Mouse (Mus musculus) hindbrain, embryonic 12.5 days (tissue): ENCODE measurements around the gene Ankrd24. TPM values are rescaled to one million over a fixed set of nuclear protein-coding genes. Genes with fewer than 3 reads are reported as not detected.

Source experiments
- ATAC-seq: fragments of 200-750 bp; cut with Nextera tagmentation; 2 replicates; pipeline ENCODE4 v1.8.0; 2017; ENCODE audit warnings: moderate TSS enrichment; ENCODE audit not compliant: low FRiP score
- H3K27ac ChIP-seq: fragments of 300-500 bp; sonication (generic); 2 replicates; pipeline ENCODE4 v1.5.1; 2016; ENCODE audit warnings: mild to moderate bottlenecking
- H3K27me3 ChIP-seq: fragments of 300-500 bp; sonication (generic); 2 replicates; pipeline ENCODE4 v1.6.1; 2016; ENCODE audit warnings: mild to moderate bottlenecking
- H3K36me3 ChIP-seq: fragments of 300-500 bp; sonication (generic); 2 replicates; pipeline ENCODE4 v1.6.1; 2016; ENCODE audit warnings: mild to moderate bottlenecking
- H3K4me1 ChIP-seq: fragments of 300-500 bp; sonication (generic); 2 replicates; pipeline ENCODE4 v1.6.1; 2016
- H3K4me2 ChIP-seq: fragments of 300-500 bp; sonication (generic); replicated peaks from 2 replicates; pipeline ENCODE4 v1.6.1; 2016; ENCODE audit warnings: mild to moderate bottlenecking
- H3K4me3 ChIP-seq: fragments of 300-500 bp; sonication (generic); 2 replicates; pipeline ENCODE4 v1.5.1; 2016; ENCODE audit warnings: mild to moderate bottlenecking
- H3K9ac ChIP-seq: fragments of 300-500 bp; sonication (generic); 2 replicates; pipeline ENCODE4 v1.6.1; 2016; ENCODE audit warnings: mild to moderate bottlenecking, moderate library complexity
- H3K9me3 ChIP-seq: fragments of 300-500 bp; sonication (generic); replicated peaks from 2 replicates; pipeline ENCODE4 v1.6.1; 2016; ENCODE audit warnings: mild to moderate bottlenecking
- WGBS: fragments of 180-500 bp; shearing (Covaris S2); methylation state at CpG from one replicate; pipeline ENCODE4 v1.1.7; 2016; 5-methylcytosine and 5-hydroxymethylcytosine counted together
- polyA plus RNA-seq: library from polyadenylated mRNA; unstranded; fragments of >200 nt; fragmentation: Nextera tagmentation; extraction: Ambion mirVana; gene quantifications from 2 replicates; pipeline ENCODE4 v1.2.1, GENCODE M21; 2016

Gene Ankrd24
- 8.6 and 10.5 TPM in 2 replicates for polyA plus RNA-seq

DNA sequence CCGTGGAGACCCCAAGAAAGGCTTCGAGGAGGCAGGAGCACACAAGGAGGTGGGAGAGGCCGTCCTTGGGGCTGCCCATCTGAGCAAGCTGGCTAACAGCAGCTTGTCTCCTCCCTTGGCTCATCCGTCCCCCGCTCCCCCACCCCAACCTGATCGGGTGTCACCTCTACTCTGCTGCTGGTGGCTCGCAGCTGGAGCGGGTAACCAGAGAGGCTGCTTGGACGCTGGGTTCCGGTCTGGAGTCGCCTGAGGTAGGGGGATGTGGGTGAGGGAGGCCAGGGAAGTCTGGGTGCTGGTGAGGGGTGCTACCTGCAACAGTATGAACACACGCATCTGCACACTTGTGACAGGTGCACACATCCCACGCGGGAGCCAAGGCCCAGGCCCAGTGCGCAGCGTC lies at the start of gene Ankrd24:
Ankrd24 (plus strand) TSS at position 151 of the 400 bp plus-strand sequence.
- peak within 1 kb of the TSS; percentile 76 for H3K4me2 ChIP-seq
- ATAC-seq, result peak; percentile 9; the same call in 1 of the 2 replicates
- H3K9me3 ChIP-seq, result no peaks in the 10 kb centered on the region
- H3K4me1 ChIP-seq, result peaks cover 22% of the 10 kb centered on the region
- H3K27me3 ChIP-seq, result peaks cover 6% of the 10 kb centered on the region; the same call in 1 of the 2 replicates
- peak within 1 kb of the TSS; percentile 92 for H3K27ac ChIP-seq
- H3K4me3 ChIP-seq, result peak within 1 kb of the TSS; percentile 69
- 81% methylated on average over 16 of the region's 16 CpGs for WGBS
- H3K9ac ChIP-seq, result peak within 1 kb of the TSS; percentile 86
- peaks cover 27% of the 10 kb centered on the region for H3K36me3 ChIP-seq

- peaks cover 85% of the 10 kb centered on the region for H3K27me3 ChIP-seq
- no peak overlapping the region for H3K4me3 ChIP-seq
- H3K9ac ChIP-seq, result peak overlapping the region; percentile 32
- ATAC-seq, result no peak
- H3K36me3 ChIP-seq, result no peaks in the 10 kb centered on the region
- no peak overlapping the region for H3K27ac ChIP-seq
- H3K9me3 ChIP-seq, result no peaks in the 10 kb centered on the region
- WGBS, result 73% methylated on average over 4 of the region's 4 CpGs
- H3K4me1 ChIP-seq, result peaks cover 42% of the 10 kb centered on the region
- no peak overlapping the region for H3K4me2 ChIP-seq
Measured at GRCm38 (mm10) chr10:81579967-81580366, 48.4 kb upstream of the Ankrd24 start.

GRCm38 (mm10) chr10:81580441-81581070 lies 47.8 kb upstream of the Ankrd24 start:
- no peak for ATAC-seq
- Histone ChIP-seq H3K4me1 (peaks cover 36% of the 10 kb centered on the region), H3K27ac (no peak overlapping the region), H3K9me3 (no peaks in the 10 kb centered on the region), H3K9ac (peak overlapping the region; percentile 32), H3K4me3 (no peak overlapping the region), H3K36me3 (no peaks in the 10 kb centered on the region), H3K27me3 (peaks cover 83% of the 10 kb centered on the region), H3K4me2 (no peak overlapping the region)
- 55% methylated on average over 24 of the region's 25 CpGs for WGBS

DNA sequence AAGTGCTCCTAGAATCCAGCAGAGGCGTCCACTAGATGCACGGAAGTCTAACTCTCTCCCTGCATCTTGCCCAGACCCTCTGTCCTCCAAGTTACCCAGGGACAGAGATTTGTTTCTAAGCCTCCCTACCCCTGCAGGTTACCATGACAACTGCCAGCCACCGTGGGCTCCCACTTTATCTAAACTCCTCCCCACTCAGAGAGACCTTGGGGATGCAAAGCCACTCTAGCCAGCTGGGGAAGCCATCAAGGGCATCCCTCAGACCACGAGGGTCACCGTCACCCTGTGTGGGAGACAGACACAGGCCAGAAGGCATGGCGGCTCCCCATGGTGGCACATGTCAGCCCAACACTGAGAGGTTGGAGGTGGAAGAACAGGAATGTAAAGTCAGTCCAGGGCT lies 45.0 kb upstream of the Ankrd24 start:
- Histone ChIP-seq H3K4me2 (no peak overlapping the region), H3K27me3 (peaks cover 79% of the 10 kb centered on the region), H3K9ac (no peak overlapping the region), H3K4me3 (no peak overlapping the region), H3K27ac (no peak overlapping the region), H3K4me1 (peaks cover 29% of the 10 kb centered on the region), H3K9me3 (no peaks in the 10 kb centered on the region), H3K36me3 (peaks cover 6% of the 10 kb centered on the region; the same call in 1 of the 2 replicates)
- WGBS, result 39% methylated on average over 6 of the region's 6 CpGs
- no peak for ATAC-seq

GRCm38 (mm10) chr10:81588739-81589138 lies 39.6 kb upstream of the Ankrd24 start:
- H3K27ac ChIP-seq, result no peak overlapping the region
- no peaks in the 10 kb centered on the region for H3K4me1 ChIP-seq
- peaks cover 6% of the 10 kb centered on the region; the same call in 1 of the 2 replicates for H3K36me3 ChIP-seq
- no peaks in the 10 kb centered on the region for H3K9me3 ChIP-seq
- no peak overlapping the region for H3K9ac ChIP-seq
- WGBS, result 61% methylated on average over 7 of the region's 7 CpGs
- H3K4me2 ChIP-seq, result no peak overlapping the region
- H3K4me3 ChIP-seq, result no peak overlapping the region
- H3K27me3 ChIP-seq, result peaks cover 76% of the 10 kb centered on the region
- ATAC-seq, result no peak

- H3K4me3 ChIP-seq, result no peak overlapping the region
- H3K27ac ChIP-seq, result no peak overlapping the region
- H3K27me3 ChIP-seq, result peaks cover 86% of the 10 kb centered on the region
- H3K4me2 ChIP-seq, result no peak overlapping the region
- no peak overlapping the region for H3K9ac ChIP-seq
- H3K36me3 ChIP-seq, result peaks cover 6% of the 10 kb centered on the region; the same call in 1 of the 2 replicates
- WGBS, result 75% methylated on average over 9 of the region's 9 CpGs
- no peak for ATAC-seq
- H3K4me1 ChIP-seq, result peaks cover 19% of the 10 kb centered on the region
- H3K9me3 ChIP-seq, result no peaks in the 10 kb centered on the region
Measured at GRCm38 (mm10) chr10:81591846-81592245, 36.5 kb upstream of the Ankrd24 start.

- peaks cover 27% of the 10 kb centered on the region for H3K4me1 ChIP-seq
- 83% methylated on average over 7 of the region's 7 CpGs for WGBS
- H3K4me2 ChIP-seq, result no peak overlapping the region
- peaks cover 3% of the 10 kb centered on the region; the same call in 1 of the 2 replicates for H3K36me3 ChIP-seq
- H3K4me3 ChIP-seq, result no peak overlapping the region
- H3K27ac ChIP-seq, result no peak overlapping the region
- ATAC-seq, result no peak
- H3K27me3 ChIP-seq, result peaks cover 86% of the 10 kb centered on the region
- H3K9ac ChIP-seq, result no peak overlapping the region
- H3K9me3 ChIP-seq, result no peaks in the 10 kb centered on the region
Measured at GRCm38 (mm10) chr10:81592631-81593030, 35.7 kb upstream of the Ankrd24 start.

DNA sequence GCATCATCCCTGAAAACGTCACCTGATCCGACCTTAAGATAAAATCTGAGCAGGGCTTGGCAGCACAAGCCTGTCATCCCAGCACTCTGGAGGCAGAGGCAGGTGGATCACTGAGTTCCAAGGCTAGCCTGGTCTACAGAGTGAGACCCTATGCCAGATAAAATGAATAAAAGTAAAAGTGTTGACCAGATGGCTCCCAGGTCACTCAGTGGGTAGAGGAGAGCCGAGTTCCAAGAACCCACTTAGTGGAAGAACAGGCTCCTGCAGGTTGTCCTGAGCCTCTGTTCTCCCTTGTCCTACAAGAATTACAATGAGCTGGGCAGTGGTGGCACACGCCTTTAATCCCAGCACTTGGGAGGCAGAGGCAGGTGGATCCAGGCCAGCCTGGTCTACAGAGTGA lies 35.1 kb upstream of the Ankrd24 start:
- Histone ChIP-seq H3K4me2 (no peak overlapping the region), H3K36me3 (no peaks in the 10 kb centered on the region), H3K9me3 (no peaks in the 10 kb centered on the region), H3K9ac (no peak overlapping the region), H3K4me1 (peaks cover 32% of the 10 kb centered on the region), H3K27me3 (peaks cover 90% of the 10 kb centered on the region), H3K27ac (no peak overlapping the region), H3K4me3 (no peak overlapping the region)
- ATAC-seq, result no peak
- 74% methylated on average over 4 of the region's 4 CpGs for WGBS

DNA sequence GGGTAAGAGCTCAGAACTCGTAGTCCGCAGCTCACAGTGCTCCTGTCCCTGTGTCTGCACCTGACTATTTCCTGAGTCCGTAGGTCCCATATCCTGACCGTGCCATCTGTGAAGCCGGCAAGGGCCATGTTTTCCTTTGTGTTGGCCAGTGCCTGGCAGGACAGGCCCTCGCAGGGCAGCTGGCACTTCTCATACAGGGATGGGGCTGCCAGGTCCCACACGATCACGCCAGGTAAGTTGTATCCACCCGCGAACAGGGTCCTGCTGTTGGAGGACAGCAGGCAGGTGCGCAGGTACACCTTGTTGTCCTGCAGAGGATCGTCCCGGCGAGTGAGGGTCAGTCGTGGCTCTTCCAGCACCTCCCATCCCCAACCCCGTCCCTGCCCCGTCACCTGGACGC lies 34.4 kb upstream of the Ankrd24 start:
- peaks cover 37% of the 10 kb centered on the region for H3K4me1 ChIP-seq
- no peak overlapping the region for H3K9ac ChIP-seq
- H3K4me3 ChIP-seq, result no peak overlapping the region
- ATAC-seq, result no peak
- no peaks in the 10 kb centered on the region for H3K36me3 ChIP-seq
- H3K27ac ChIP-seq, result no peak overlapping the region
- no peaks in the 10 kb centered on the region for H3K9me3 ChIP-seq
- 76% methylated on average over 18 of the region's 18 CpGs for WGBS
- H3K4me2 ChIP-seq, result no peak overlapping the region
- peaks cover 94% of the 10 kb centered on the region for H3K27me3 ChIP-seq

DNA sequence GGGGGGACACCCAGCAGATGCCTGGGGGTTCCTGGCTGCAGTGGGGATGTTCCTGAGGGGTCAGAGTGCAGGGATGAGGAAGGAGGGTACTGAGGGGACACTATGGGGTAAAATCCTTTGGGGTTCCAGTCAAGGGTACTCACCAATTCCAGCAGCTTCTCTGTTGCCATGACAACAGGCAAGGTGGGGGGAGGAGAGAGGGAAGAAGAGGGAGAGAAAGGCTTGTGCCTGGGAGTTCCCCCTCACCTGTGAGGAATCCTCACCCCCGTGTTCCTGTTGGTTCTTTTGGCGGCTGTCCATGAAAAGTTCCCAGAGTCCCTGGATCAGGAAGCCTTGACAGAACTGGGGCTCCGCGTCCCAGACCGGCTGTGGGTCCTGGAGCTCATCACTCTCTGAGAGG lies 32.7 kb upstream of the Ankrd24 start:
- no peaks in the 10 kb centered on the region for H3K9me3 ChIP-seq
- whole genome bisulfite sequencing, result 38% methylated on average over 5 of the region's 5 CpGs
- peaks cover 92% of the 10 kb centered on the region for H3K27me3 ChIP-seq
- ATAC-seq, result no peak
- no peak overlapping the region for H3K4me3 ChIP-seq
- 0 out of 2 replicates have a peak overlapping the region, but pooled peaks have one; percentile 41 for H3K4me2 ChIP-seq
- H3K9ac ChIP-seq, result no peak overlapping the region; the same call in 1 of the 2 replicates
- H3K4me1 ChIP-seq, result peaks cover 38% of the 10 kb centered on the region
- H3K36me3 ChIP-seq, result no peaks in the 10 kb centered on the region
- H3K27ac ChIP-seq, result no peak overlapping the region

DNA sequence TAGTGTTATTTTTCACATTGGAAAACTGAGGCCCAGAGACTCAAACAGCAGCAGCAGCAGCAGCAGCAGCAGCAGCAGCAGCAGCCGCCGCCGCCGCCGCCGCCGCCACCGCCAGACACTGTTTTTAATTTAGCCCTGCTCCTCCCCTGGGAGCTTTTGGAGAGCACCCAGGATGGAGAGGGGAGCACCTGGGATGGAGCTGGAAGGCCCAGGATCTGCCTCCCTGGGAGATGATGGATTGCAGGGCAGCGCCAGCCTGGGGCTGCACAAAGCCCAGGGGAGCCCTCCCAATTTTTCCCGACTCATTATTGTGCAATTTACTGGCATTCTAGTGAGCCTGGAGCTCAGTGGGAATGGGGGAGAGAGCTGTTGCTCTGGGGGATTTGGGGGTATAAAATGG lies 31.7 kb upstream of the Ankrd24 start:
- peak overlapping the region; percentile 79 for H3K27ac ChIP-seq
- H3K4me1 ChIP-seq, result peaks cover 47% of the 10 kb centered on the region
- peaks cover 87% of the 10 kb centered on the region for H3K27me3 ChIP-seq
- 4% methylated on average over 10 of the region's 10 CpGs for WGBS
- ATAC-seq, result peak; percentile 12
- no peaks in the 10 kb centered on the region for H3K36me3 ChIP-seq
- H3K9ac ChIP-seq, result peak overlapping the region; percentile 32; the same call in 1 of the 2 replicates
- no peak overlapping the region; the same call in 1 of the 2 replicates for H3K4me3 ChIP-seq
- H3K4me2 ChIP-seq, result peak overlapping the region; percentile 41
- no peaks in the 10 kb centered on the region for H3K9me3 ChIP-seq

DNA sequence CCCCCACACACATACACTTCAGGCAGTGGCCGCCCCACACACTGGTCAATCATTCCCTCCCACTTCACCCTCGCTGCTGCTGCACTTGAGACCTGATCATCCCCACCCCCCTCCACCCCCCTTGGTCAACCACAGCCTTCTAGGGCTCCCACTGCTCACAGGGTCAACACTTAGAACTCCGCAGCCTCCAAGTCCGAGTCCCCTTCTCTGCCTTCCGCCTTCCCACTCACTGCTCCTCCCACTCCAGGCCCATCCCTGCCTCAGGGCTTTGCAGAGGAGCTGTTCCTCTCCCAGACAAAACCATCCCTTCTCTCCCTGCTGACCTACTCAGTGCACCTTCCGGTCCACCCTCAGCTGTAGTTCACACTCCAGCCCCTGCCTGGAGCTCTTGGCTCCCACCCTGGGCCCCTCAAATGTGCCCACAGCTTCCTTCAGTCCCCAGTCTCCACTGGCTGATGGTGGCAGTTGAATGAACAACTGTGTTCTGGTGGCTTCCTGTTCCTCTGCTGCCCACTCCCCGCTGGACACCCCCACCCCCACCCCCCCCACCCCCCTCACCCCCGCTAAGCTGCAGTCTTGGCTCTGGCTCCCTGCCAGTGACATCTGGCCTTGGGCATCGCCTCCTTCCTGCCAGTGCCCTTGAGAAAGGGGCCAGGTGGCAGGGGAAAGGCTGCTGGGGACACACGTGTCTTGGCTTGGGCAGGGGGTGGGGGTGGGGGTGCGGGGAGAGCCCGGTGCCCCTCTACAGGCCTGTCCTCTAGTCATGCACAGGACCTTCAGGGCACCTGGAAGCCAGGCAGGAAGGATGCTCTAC lies 31.0 kb upstream of the Ankrd24 start:
- H3K27ac ChIP-seq, result peak overlapping the region; percentile 79

More for the DNA sequence above, 31.0 kb upstream of the Ankrd24 start:
- Histone ChIP-seq H3K4me2 (peak overlapping the region; percentile 41), H3K4me3 (no peak overlapping the region), H3K9me3 (no peaks in the 10 kb centered on the region), H3K4me1 (peaks cover 51% of the 10 kb centered on the region), H3K9ac (peak overlapping the region; percentile 28), H3K27me3 (peaks cover 84% of the 10 kb centered on the region), H3K36me3 (no peaks in the 10 kb centered on the region)
- WGBS, result 3% methylated on average over 12 of the region's 12 CpGs
- ATAC-seq, result peak; percentile 21
